Mouse (Mus musculus) B cell, adult 2 months (primary cell): ENCODE measurements around the gene Notch1.

Source experiments
- DNase-seq, 2 experiments: peaks; one replicate each; pipeline ENCODE4 v3.0.0; 2022

The Notch1 gene

GRCm38 (mm10) chr2:26529881-26530280 lies 13.4 kb upstream of the Notch1 start:
- no peak for DNase-seq

GRCm38 (mm10) chr2:26529221-26529805 lies 12.8 kb upstream of the Notch1 start:
- DNase-seq: no peak

GRCm38 (mm10) chr2:26526443-26527257 lies 10.2 kb upstream of the Notch1 start:
- no peak for DNase-seq

- no peak for DNase-seq
These were observed 9.0 kb upstream of the Notch1 start for GRCm38 (mm10) chr2:26525355-26526018.

GRCm38 (mm10) chr2:26522327-26522726 lies 5.9 kb upstream of the Notch1 start:
- DNase-seq: no peak

GRCm38 (mm10) chr2:26519753-26520152 lies 3.3 kb upstream of the Notch1 start:
- no peak for DNase-seq

GRCm38 (mm10) chr2:26516987-26517386 lies 524 bp upstream of the Notch1 start:
- DNase-seq: no peak

GRCm38 (mm10) chr2:26515335-26515734 lies 1.1 kb downstream of the Notch1 start:
- DNase-seq: no peak

- DNase-seq: no peak
These were observed 3.2 kb downstream of the Notch1 start for GRCm38 (mm10) chr2:26513105-26513745.

GRCm38 (mm10) chr2:26508661-26509060 lies 7.8 kb downstream of the Notch1 start:
- no peak for DNase-seq

- DNase-seq: no peak
These were observed 8.5 kb downstream of the Notch1 start for GRCm38 (mm10) chr2:26507961-26508391.

- peak; percentile 41 to 43 for DNase-seq
These were observed 9.0 kb downstream of the Notch1 start for GRCm38 (mm10) chr2:26507481-26507886.

- DNase-seq: no peak
These were observed 9.7 kb downstream of the Notch1 start for GRCm38 (mm10) chr2:26506746-26507280.

- no peak for DNase-seq
These were observed 11.5 kb downstream of the Notch1 start for GRCm38 (mm10) chr2:26504772-26505480.

GRCm38 (mm10) chr2:26503661-26504575 lies 12.5 kb downstream of the Notch1 start:
- peak; percentile 83 to 87 for DNase-seq

GRCm38 (mm10) chr2:26502863-26503631 lies 13.4 kb downstream of the Notch1 start:
- peak; percentile 65 to 69 for DNase-seq

- DNase-seq: peak; percentile 34 to 36
These were observed 14.1 kb downstream of the Notch1 start for GRCm38 (mm10) chr2:26502299-26502862.

GRCm38 (mm10) chr2:26501651-26502141 lies 14.8 kb downstream of the Notch1 start:
- no peak for DNase-seq

- no peak for DNase-seq
These were observed 15.7 kb downstream of the Notch1 start for GRCm38 (mm10) chr2:26500599-26501370.
